Mouse (Mus musculus) B cell, adult 62 days (primary cell): Measurements from ENCODE around the gene Dhx33. TPM values are rescaled to one million over a fixed set of nuclear protein-coding genes. Genes with fewer than 3 reads are reported as not detected.

ENCODE experiments used
- total RNA-seq: library from RNA; stranded (reverse); gene quantifications from 4 replicates; pipeline ENCODE4 v1.2.4, GENCODE M21; 2023

Gene Dhx33
- total RNA-seq: 29.0 to 34.3 TPM (median 31.4 TPM) in 4 replicates

DNA sequence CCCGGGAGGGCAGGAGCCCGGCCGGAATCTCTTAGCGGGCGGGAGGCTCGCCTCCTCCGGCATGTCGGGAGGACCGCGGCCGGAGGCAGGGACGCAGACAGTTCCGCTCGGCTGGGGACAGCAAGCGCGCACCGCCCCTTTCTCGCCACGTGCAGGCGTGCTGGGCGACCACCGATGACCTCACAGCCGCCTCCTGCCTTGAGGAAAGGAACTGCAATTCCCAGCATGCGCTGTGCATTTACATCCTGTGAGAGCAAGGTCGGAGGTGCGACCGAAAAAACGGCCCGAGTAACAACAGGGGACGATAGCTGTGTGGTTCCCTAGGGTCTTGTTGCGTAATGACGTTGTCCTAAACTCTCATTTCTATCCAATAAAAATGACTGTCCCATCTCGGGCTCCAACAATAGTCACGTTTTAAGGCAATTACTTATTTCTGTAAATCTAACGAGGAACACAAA is at the start of gene Dhx33:
Gene Dhx33 (minus strand): TSS at position 122 of the 458 bp plus-strand sequence.

DNA sequence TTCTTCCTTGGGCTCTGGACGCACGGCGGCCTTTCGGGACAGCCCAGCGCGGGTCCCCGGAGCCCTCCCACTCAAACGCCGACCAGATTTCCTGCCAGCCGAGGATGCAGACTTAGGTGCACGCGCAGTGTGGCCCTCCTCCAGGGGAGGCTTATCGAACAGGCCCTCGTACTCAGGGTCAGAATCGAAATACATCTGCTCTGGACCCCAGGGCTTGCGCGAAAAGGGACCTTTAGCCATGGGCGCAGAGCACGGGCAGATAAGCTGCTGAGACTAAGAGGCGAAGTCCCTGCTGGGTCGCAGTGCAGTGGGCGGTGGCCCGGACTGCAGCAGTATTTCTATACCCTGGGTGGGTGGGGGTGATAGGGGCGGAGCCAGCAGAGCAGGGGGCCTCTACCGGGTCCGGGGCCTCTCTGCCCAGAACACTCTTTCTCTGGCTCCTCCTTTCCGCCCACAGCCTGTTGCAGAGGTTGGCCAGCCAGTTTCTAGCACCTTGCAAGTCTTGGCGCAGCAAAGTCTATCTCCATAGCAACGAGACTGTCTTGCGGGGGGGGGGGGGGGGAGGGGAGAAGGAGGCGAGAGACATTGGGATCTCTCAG is 29.0 kb upstream of the Dhx33 start, which contains the start of gene 6330403K07Rik:
Gene 6330403K07Rik (minus strand): TSS at position 351 of the 599 bp plus-strand sequence.

DNA sequence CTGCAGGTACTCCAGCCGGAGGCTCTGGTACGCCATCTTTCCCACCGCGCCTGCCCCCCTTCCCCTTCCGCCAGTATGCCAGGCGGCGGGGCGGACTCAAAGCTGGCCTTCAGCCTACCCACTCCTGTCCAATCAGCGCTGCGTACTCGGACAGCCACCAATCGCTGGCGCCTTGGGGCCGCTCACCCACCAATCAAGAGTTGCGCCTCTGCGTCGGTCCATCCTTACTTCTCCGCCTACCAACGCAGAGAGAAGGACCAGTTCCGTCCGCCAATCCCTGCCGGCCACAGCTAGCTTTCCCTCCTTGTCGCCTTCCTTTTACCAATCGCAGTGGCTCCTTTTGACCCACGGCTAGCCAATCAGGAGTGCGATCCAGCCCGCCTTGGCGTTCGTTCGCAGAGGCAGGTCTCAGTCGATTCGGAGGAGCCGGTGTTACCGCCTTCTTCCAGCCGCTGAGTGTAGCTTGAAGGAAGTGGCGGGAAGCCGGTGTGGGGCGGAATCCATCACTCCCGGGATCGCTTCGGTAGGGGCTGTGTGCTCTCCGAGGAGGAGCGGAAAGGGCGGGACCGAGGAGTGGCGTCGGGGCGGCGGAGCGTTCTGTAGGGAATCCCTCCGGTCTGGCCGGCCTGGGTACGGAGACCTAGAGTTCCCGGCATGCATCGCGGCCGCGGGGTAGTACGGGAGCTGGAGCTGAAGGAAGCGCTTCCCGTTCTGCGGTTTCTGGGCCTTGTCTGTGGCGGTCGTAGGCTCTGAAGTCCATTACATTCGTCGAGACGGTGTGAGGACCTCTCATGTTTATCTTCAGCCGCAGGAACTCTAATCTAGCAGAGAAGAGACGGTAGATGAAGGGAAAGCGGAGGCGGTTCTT is 15.2 kb upstream of the Dhx33 start, which contains the start of the genes Mis12 and Derl2:
Gene Mis12 (plus strand): TSS at position 411 of the 868 bp plus-strand sequence.
Gene Derl2 (minus strand): TSS at position 641 of the 868 bp plus-strand sequence.

DNA sequence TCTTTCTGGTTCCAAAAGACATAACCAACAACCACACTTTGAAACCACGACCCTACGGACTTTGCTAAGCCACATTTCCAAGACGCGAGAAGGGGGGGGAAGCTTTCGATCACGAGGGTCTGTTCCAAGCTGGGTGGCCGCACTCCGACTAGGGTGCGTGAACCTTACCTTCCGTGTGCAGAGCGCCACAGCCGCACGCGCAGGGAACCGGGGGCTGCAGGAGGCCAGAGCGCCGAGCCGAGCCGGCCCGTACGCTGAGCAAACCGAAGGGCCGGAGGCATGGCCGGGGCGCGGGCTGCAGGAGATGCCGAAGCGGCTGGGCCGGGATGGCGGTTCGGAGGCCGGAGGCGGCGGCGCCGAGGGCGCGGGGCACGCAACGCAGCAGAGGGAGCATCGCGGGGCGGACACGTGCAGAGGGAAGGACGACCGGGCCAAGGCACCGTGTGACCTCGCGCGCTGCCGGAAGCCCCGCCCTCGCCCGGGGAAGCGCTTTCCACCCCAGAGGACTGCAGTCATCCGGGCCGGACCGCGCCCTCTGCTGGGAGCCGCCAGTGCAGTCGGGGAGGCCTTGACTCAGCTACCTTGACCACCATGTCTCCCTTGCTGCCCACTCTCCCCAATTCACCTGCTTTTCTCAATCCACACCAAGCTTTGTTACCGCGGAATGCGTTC is 21.5 kb downstream of the Dhx33 start, which contains the start of gene C1qbp:
Gene C1qbp (minus strand): TSS at position 470 of the 672 bp plus-strand sequence.

DNA sequence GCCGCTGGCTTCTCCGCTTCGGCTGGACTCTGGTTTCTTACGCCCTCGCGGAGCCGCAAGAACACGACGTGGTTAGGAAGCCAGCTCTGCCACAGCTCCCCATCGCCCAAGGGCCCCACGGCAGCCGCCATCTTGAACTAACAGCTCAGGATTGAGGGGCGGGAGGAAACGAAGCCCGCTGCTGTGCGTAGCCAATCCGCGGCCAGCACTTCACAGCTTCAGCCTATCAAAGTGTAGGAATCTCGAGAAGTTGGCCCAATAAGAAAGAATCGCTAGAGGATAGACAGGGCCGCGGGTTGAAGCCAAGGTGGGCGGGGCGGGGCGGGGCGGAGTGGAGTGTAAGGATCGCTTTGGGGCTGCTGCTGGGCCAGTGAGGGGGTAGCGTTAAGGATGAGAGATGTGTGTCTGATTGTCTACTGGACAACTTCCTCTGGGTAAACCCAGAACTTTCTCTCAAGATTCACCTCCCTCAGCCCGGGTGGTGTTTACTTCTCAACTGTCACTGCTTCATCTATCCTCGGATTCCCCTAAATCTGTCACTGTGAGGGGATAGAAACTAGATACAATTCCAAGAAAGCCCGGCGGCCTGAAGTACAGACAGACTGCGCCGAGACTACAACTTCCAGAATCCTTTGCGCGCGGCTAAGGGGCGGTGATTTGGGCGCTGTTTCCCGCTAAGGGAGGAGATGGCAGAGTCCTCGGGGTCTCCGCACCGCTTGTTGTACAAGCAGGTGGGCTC is 34.2 kb downstream of the Dhx33 start, which contains the start of the genes Nup88 and Rpain:
Gene Nup88 (minus strand): TSS at position 153 of the 739 bp plus-strand sequence.
Gene Rpain (plus strand): TSS at position 393 of the 739 bp plus-strand sequence.

Other genes starting within 250 kb of the Dhx33 start
- 1.9 to 2.7 TPM (median 2.2 TPM) in 4 replicates for gene Zfp3, start 240.2 kb downstream of the Dhx33 start, total RNA-seq
- 22.2 to 27.1 TPM (median 23.6 TPM) in 4 replicates for gene Scimp, start 191.9 kb downstream of the Dhx33 start, total RNA-seq
- 55.4 to 60.1 TPM (median 57.9 TPM) in 4 replicates for gene Rabep1, start 159.7 kb downstream of the Dhx33 start, total RNA-seq
- gene Nup88, start 34.5 kb downstream of the Dhx33 start, total RNA-seq: 84.9 to 118 TPM (median 92.8 TPM) in 4 replicates
- gene Rpain, start 34.2 kb downstream of the Dhx33 start, total RNA-seq: 42.1 to 58.3 TPM (median 49.2 TPM) in 4 replicates
- 84.0 to 89.1 TPM (median 84.0 TPM) in 4 replicates for gene C1qbp, start 21.4 kb downstream of the Dhx33 start, total RNA-seq
- 7.5 to 14.6 TPM (median 10.5 TPM) in 4 replicates for gene Mis12, start 15.2 kb upstream of the Dhx33 start, total RNA-seq
- 22.0 to 26.2 TPM (median 24.9 TPM) in 4 replicates for gene Derl2, start 15.4 kb upstream of the Dhx33 start, total RNA-seq
- not detected in 4 replicates for gene 6330403K07Rik, start 29.1 kb upstream of the Dhx33 start, total RNA-seq
- gene Nlrp1a, start 140.3 kb upstream of the Dhx33 start, total RNA-seq: 2.2 to 3.1 TPM (median 2.7 TPM) in 4 replicates
- 2.8 to 4.1 TPM (median 3.0 TPM) in 4 replicates for gene Nlrp1b, start 226.3 kb upstream of the Dhx33 start, total RNA-seq